Mouse (Mus musculus): ENCODE data around the gene Rerg.

DNA sequence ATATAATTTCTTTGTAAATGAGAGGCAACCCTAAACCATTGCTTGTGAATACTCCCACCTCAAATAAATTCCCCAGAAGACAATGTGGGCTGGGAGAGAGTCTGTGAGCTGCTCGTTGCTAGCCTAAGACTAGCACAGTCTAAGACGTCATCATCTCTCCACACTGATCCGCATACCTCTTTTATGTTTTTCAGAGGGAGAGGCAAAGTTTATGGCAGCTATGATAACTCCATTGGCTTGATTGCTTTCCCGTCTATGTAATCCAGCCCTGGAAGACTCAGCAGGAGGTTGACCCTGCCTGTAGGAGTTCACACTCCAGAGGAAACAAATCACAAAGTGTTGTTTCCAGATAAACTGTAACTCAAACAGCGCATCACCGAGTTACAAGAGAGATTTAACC lies 38.9 kb downstream of the Rerg start:
- TF ChIP-seq GATA1 (IDR thresholded peaks at IDR 0.05; ENCODE audit: borderline replicate concordance, low read length) (no peak), FLI1 (IDR thresholded peaks at IDR 0.05; ENCODE audit: low read length) (no peak)

Data from megakaryocyte, embryonic 14.5 days (primary cell).